Mouse (Mus musculus) olfactory bulb, adult 2 months (tissue): ENCODE data around the gene Nfkbia.

ENCODE experiments used
- CTCF ChIP-seq: fragments of 200-500 bp; IDR thresholded peaks from 2 replicates; pipeline ENCODE4 v1.5.1; 2012; ENCODE audit warnings: low read depth, mild to moderate bottlenecking, low read length, moderate library complexity; ENCODE audit not compliant: insufficient read depth
- POLR2A ChIP-seq: fragments of 200-500 bp; IDR thresholded peaks from 2 replicates; pipeline ENCODE4 v1.6.1; 2012; ENCODE audit warnings: mild to moderate bottlenecking, low read depth, low read length, moderate library complexity; ENCODE audit not compliant: insufficient read depth

- TF ChIP-seq CTCF (no peak), POLR2A (no peak)
These were observed 30.0 kb downstream of the Nfkbia start for GRCm38 (mm10) chr12:55462456-55462855.
